Mouse (Mus musculus): Measurements from ENCODE around the gene Dchs2. TPM values are rescaled to one million over a fixed set of nuclear protein-coding genes. Genes with fewer than 3 reads are reported as not detected.

Gene Dchs2
- polyA plus RNA-seq, 1 experiment from 2014 or later: 0.14 TPM

GRCm38 (mm10) chr3:83368500-83369068 lies 240.8 kb downstream of the Dchs2 start:
- Histone ChIP-seq H3K4me3 (no peak overlapping the region), H3K4me2 (no peak overlapping the region), H3K36me3 (no peaks in the 10 kb centered on the region), H3K4me1 (no peaks in the 10 kb centered on the region), H3K27me3 (no peaks in the 10 kb centered on the region), H3K9ac (no peak overlapping the region), H3K9me3 (no peaks in the 10 kb centered on the region), H3K27ac (no peak overlapping the region)
- 83% methylated on average over 9 of the region's 9 CpGs for WGBS
- ATAC-seq (ENCODE audit: borderline replicate concordance, extremely low read depth, low FRiP score, low TSS enrichment): no peak

GRCm38 (mm10) chr3:83369871-83370270 lies 242.1 kb downstream of the Dchs2 start:
- no peak overlapping the region for H3K9ac ChIP-seq
- 85% methylated on average over 2 of the region's 2 CpGs for WGBS
- no peaks in the 10 kb centered on the region for H3K36me3 ChIP-seq
- H3K4me3 ChIP-seq: no peak overlapping the region
- H3K4me2 ChIP-seq: no peak overlapping the region
- ATAC-seq (ENCODE audit: borderline replicate concordance, extremely low read depth, low FRiP score, low TSS enrichment): no peak
- no peaks in the 10 kb centered on the region for H3K27me3 ChIP-seq
- no peaks in the 10 kb centered on the region for H3K4me1 ChIP-seq
- H3K27ac ChIP-seq: no peak overlapping the region
- no peaks in the 10 kb centered on the region for H3K9me3 ChIP-seq

GRCm38 (mm10) chr3:83374333-83374732 lies 246.6 kb downstream of the Dchs2 start:
- H3K27ac ChIP-seq: no peak overlapping the region
- H3K4me2 ChIP-seq: no peak overlapping the region
- H3K36me3 ChIP-seq: no peaks in the 10 kb centered on the region
- H3K9me3 ChIP-seq: no peaks in the 10 kb centered on the region
- H3K4me3 ChIP-seq: no peak overlapping the region
- no peaks in the 10 kb centered on the region for H3K27me3 ChIP-seq
- no peak overlapping the region for H3K9ac ChIP-seq
- H3K4me1 ChIP-seq: no peaks in the 10 kb centered on the region
- ATAC-seq (ENCODE audit: borderline replicate concordance, extremely low read depth, low FRiP score, low TSS enrichment): no peak
- 51% methylated on average over 6 of the region's 6 CpGs for WGBS

GRCm38 (mm10) chr3:83376834-83377233 lies 249.1 kb downstream of the Dchs2 start:
- H3K4me1 ChIP-seq: no peaks in the 10 kb centered on the region
- H3K4me3 ChIP-seq: no peak overlapping the region

More at GRCm38 (mm10) chr3:83376834-83377233, 249.1 kb downstream of the Dchs2 start:
- H3K4me2 ChIP-seq: no peak overlapping the region
- 89% methylated on average over 6 of the region's 6 CpGs for WGBS
- no peak for ATAC-seq (ENCODE audit: borderline replicate concordance, extremely low read depth, low FRiP score, low TSS enrichment)
- no peak overlapping the region for H3K9ac ChIP-seq
- no peak overlapping the region for H3K27ac ChIP-seq
- no peaks in the 10 kb centered on the region for H3K36me3 ChIP-seq
- no peaks in the 10 kb centered on the region for H3K9me3 ChIP-seq
- H3K27me3 ChIP-seq: no peaks in the 10 kb centered on the region

Other genes starting within 250 kb of the Dchs2 start
- 0.55 and 0.57 TPM in 2 replicates for gene Lrat, start 224.0 kb upstream of the Dchs2 start, polyA plus RNA-seq (2015; fragmentation: Nextera tagmentation; extraction: Ambion mirVana)
- 0.76 and 4.1 TPM in 2 replicates for gene Fgg, start 120.2 kb upstream of the Dchs2 start, polyA plus RNA-seq (2015; fragmentation: Nextera tagmentation; extraction: Ambion mirVana)
- gene Fga, start 101.9 kb upstream of the Dchs2 start, polyA plus RNA-seq (2015; fragmentation: Nextera tagmentation; extraction: Ambion mirVana): 0.79 and 4.0 TPM in 2 replicates
- gene Fgb, start 78.1 kb upstream of the Dchs2 start, polyA plus RNA-seq (2015; fragmentation: Nextera tagmentation; extraction: Ambion mirVana): 0.49 and 2.7 TPM in 2 replicates
- gene Plrg1, start 72.4 kb upstream of the Dchs2 start, polyA plus RNA-seq (2015; fragmentation: Nextera tagmentation; extraction: Ambion mirVana): 108 and 110 TPM in 2 replicates